Mouse (Mus musculus) frontal cortex, postnatal 14 days (tissue): Measurements from ENCODE around the gene Chd9.

Experiments used
- DNase-seq, 2 experiments: peaks; one replicate each; pipeline ENCODE4 v3.0.0; 2022; ENCODE audit warnings: low spot score in 2 of 2

Chd9 gene

DNA sequence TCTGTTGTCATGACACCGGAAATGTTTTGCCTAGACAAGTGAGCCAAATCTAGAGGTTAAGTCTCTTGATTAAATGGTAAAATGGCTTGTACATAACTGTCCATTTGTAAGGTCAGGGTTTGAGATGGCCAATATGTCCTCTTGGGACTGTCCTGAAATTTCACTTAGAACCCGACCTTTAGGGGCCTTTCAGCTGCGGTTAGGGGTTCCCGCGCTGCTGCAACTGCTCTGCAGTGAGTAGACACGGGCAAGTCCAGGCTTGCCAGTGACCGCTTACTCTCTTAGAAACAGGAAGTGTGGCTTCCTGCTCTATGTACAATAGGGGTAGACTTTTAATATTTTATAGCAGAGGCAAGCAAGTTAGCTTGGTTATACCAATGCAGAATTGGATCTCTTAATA is 253.8 kb downstream of the Chd9 start:
- DNase-seq: no peak

DNA sequence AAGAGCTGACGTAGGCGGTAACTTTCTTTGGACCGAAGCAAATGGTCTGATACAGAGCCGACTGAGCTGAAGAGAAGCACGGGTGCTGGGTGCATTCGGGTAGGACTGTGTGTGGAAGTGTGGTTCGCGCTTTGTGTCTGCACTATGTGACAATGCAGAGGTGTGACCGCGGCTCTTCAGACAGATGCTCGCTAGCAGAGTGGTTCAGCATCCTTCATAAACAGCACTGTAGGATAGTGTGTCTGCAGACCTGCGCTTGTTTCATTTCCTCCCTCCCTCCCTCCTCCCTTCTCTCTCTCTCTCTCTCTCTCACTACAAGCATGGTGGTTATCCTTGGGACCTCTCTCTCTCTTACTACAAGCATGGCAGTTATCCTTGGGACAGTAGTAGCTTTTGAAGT is 254.3 kb downstream of the Chd9 start:
- DNase-seq: no peak

DNA sequence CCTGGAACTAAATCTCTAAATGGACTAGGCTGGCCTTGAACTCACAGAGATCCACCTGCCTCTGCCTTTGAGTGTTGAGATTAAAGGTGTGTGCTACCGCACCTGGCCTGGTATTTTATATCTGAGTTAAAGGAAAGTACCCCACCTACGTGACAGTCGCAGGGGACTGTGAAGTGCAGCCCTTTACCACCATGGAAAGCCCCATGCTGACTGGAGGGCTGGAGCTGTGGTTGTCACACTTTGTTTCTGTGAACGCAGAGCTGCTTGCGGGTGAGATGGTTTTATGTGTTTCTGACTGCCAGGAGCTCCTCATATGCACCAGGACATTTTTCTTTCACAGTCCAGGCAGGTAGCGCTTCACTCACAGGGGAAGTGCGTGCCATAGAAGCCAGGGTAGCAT is 260.3 kb downstream of the Chd9 start:
- DNase-seq: no peak

DNA sequence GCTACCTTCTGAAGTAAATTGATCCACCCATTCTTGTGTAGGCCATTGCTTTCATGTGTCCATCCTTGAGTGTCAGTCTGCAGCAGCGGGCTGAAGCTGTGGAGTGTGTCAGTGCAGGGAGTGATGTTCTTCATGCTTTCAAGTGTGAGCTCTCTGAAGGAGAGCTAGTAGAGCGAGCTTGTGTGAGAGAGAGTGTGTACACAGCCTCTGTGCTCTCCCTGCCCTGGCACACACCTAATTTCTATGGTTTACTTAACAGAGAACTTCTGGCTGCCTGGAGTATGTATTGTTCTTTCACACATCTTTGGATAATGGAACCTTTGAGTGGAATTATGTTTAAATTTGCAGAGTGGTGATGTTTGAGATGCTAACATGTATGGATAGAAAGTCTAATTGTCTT is 261.4 kb downstream of the Chd9 start:
- DNase-seq: no peak

DNA sequence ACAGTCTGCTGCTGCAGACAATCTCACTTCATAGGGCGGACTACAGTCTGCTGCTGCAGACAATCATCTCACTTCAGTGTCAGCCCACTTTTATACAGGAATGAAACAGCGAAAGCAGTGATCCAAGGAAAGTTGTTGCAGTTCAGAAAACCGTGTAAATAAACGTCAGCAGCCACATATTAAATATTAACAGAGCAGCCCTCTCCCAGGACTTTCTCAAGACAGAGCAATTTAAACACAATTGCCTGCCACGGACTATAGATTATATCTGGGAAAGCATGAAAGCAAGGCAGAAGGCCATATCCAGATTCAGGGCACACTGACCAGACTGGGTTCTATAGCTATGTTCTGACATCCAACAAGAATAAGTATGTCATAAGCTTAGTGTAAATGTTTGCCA is 266.0 kb downstream of the Chd9 start:
- no peak for DNase-seq

DNA sequence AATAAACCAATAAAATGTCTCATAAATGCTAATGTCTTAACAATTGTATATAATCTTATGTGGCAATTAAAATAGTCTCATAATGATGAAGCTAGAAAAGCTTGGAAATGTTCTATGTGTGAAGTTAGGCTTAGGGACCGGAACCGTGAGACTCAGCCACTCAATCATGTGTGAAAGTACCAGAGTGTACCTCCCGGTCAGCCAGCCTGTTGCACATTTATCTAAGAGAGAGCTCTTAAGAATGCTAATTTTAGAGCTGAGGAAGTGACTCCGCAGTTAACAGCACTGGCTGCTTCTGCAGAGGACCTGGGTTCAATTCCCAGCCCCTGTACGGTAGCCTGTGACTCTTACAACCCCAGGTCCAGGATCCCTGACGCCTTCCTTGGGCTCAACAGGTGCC is 270.0 kb downstream of the Chd9 start:
- DNase-seq: no peak
